Mouse (Mus musculus) liver, postnatal 0 days (tissue): ENCODE results near the gene Comp.

ENCODE experiments used
- CTCF ChIP-seq: sonication (generic); IDR thresholded peaks from 2 replicates; pipeline ENCODE4 v1.5.1; 2016; ENCODE audit warnings: antibody characterized with exemption, low read depth
- EP300 ChIP-seq: IDR thresholded peaks from 2 replicates; pipeline ENCODE4 v1.6.1; 2016; ENCODE audit warnings: antibody characterized with exemption, low read depth, mild to moderate bottlenecking

DNA sequence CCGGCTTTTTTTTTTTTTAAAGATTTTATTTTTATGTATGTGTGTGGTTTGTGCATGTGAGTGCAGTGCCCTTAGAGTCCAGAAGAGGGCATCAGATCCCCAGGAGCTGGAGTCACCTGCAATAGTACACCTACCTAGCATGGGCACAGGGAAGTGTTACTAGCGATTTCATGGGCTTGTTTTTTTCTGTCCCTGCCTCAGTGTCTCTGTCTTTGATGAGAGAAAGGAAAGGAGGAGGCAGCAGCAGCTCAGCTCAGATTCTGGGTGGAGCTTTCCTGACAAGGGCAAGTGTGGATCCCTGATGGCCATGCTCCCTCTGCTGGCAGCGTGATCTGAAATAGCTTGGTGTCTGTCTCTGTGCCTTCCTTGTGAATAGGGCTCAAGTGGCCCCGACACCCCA, 12.6 kb upstream of the Comp start:
- TF ChIP-seq CTCF (peak; percentile 70), EP300 (no peak)
